Mouse (Mus musculus) CH12.LX (cell line): ENCODE results near the gene Tmem63b. TPM values are rescaled to one million over a fixed set of nuclear protein-coding genes. Genes with fewer than 3 reads are reported as not detected.

ENCODE experiments used
- DNase-seq: peaks from one replicate; pipeline ENCODE4 v3.0.0-alpha.2; 2013; ENCODE audit errors: extremely low read depth
- H3K27ac ChIP-seq: 2 replicates; pipeline ENCODE4 v1.5.1; 2012; ENCODE audit warnings: low read depth, mild to moderate bottlenecking, control low read depth, moderate library complexity; ENCODE audit not compliant: insufficient read depth
- H3K27me3 ChIP-seq: replicated peaks from 2 replicates; pipeline ENCODE3; 2012; ENCODE audit warnings: inconsistent platforms
- H3K36me3 ChIP-seq, 2 experiments: replicated peaks in 1 of 2; 2 replicates each; pipeline versions ENCODE3 to v1.6.1; 2012; ENCODE audit warnings: inconsistent platforms in 1 of 2, low read length in 1 of 2, mild to moderate bottlenecking in 1 of 2, mixed read lengths in 1 of 2, moderate library complexity in 1 of 2; ENCODE audit not compliant: control insufficient read depth in 1 of 2, insufficient read depth in 1 of 2
- H3K4me1 ChIP-seq, 2 experiments: 2 replicates each; pipeline ENCODE4 v1.6.1; 2012; ENCODE audit warnings: inconsistent platforms in 1 of 2, moderate library complexity in 1 of 2; ENCODE audit not compliant: insufficient read depth in 2 of 2, control insufficient read depth in 1 of 2
- H3K4me2 ChIP-seq: 2 replicates; pipeline ENCODE4 v1.6.1; 2012; ENCODE audit warnings: low read depth, mild to moderate bottlenecking, control low read depth; ENCODE audit not compliant: poor library complexity, insufficient read depth, severe bottlenecking
- H3K4me3 ChIP-seq, 3 experiments: fragments of 150-350 bp in 1 of 3; sonication (generic) in 1 of 3; replicated peaks in 1 of 3; 2 replicates each; pipeline versions ENCODE3 to v1.5.1; 2011 to 2012; ENCODE audit warnings: low read depth in 2 of 3, low read length in 2 of 3, mild to moderate bottlenecking in 2 of 3, moderate library complexity in 2 of 3, control low read depth in 1 of 3, improper control_type of control experiment in 1 of 3, inconsistent platforms in 1 of 3, mixed read lengths in 1 of 3; ENCODE audit not compliant: poor library complexity in 1 of 3
- H3K79me2 ChIP-seq: replicated peaks from 2 replicates; pipeline ENCODE4 v1.6.1; 2012; ENCODE audit warnings: mild to moderate bottlenecking, moderate library complexity; ENCODE audit not compliant: control insufficient read depth, poor library complexity, insufficient read depth, severe bottlenecking; ENCODE audit errors: extremely low read depth
- H3K9ac ChIP-seq: 2 replicates; pipeline ENCODE4 v1.6.1; 2012; ENCODE audit warnings: low read depth, mild to moderate bottlenecking, control low read depth, moderate library complexity; ENCODE audit not compliant: insufficient read depth
- H3K9me3 ChIP-seq: replicated peaks from 2 replicates; pipeline ENCODE3; 2012; ENCODE audit warnings: low read length, inconsistent platforms, mixed read lengths
- BHLHE40 ChIP-seq: IDR thresholded peaks from 2 replicates; pipeline ENCODE4 v1.6.1; 2011; ENCODE audit warnings: mild to moderate bottlenecking, low read depth, low read length, improper control_type of control experiment
- CHD1 ChIP-seq: IDR thresholded peaks from 2 replicates; pipeline ENCODE4 v1.6.1; 2012; ENCODE audit warnings: low read depth, low read length, improper control_type of control experiment, inconsistent platforms
- CHD2 ChIP-seq: IDR thresholded peaks from 2 replicates; pipeline ENCODE4 v1.6.1; 2011; ENCODE audit warnings: low read length, improper control_type of control experiment
- CTCF ChIP-seq, 2 experiments: IDR thresholded peaks in 1 of 2; conservative IDR thresholded peaks in 1 of 2; 2 replicates each; pipeline ENCODE4 v1.5.1; 2011 to 2012; ENCODE audit warnings: low read depth in 2 of 2, low read length in 2 of 2, improper control_type of control experiment in 1 of 2, inconsistent platforms in 1 of 2, mild to moderate bottlenecking in 1 of 2, moderate library complexity in 1 of 2
- E2F4 ChIP-seq: IDR thresholded peaks from 2 replicates; pipeline ENCODE4 v1.6.1; 2011; ENCODE audit warnings: low read depth, low read length, improper control_type of control experiment; ENCODE audit not compliant: insufficient replicate concordance
- ELF1 ChIP-seq: IDR thresholded peaks from 2 replicates; pipeline ENCODE4 v1.6.1; 2014; ENCODE audit warnings: low read depth, mild to moderate bottlenecking, inconsistent platforms, low read length, improper control_type of control experiment
- EP300 ChIP-seq: IDR thresholded peaks from 2 replicates; pipeline ENCODE4 v1.6.1; 2011; ENCODE audit warnings: low read length, improper control_type of control experiment
- GABPA ChIP-seq: IDR thresholded peaks from 2 replicates; pipeline ENCODE4 v1.6.1; 2012; ENCODE audit warnings: low read depth, low read length, improper control_type of control experiment, inconsistent platforms; ENCODE audit not compliant: insufficient replicate concordance
- HCFC1 ChIP-seq: IDR thresholded peaks from 2 replicates; pipeline ENCODE4 v1.6.1; 2012; ENCODE audit warnings: low read depth, mild to moderate bottlenecking, inconsistent platforms, low read length, improper control_type of control experiment
- IRF4 ChIP-seq: IDR thresholded peaks from 2 replicates; pipeline ENCODE4 v1.6.1; 2014; ENCODE audit warnings: low read depth, mild to moderate bottlenecking, inconsistent platforms, low read length, improper control_type of control experiment
- JUN ChIP-seq: IDR thresholded peaks from 2 replicates; pipeline ENCODE4 v1.6.1; 2011; ENCODE audit warnings: low read depth, mild to moderate bottlenecking, low read length, improper control_type of control experiment, moderate library complexity; ENCODE audit not compliant: insufficient read depth
- JUND ChIP-seq: conservative IDR thresholded peaks from 2 replicates; pipeline ENCODE4 v1.6.1; 2011; ENCODE audit warnings: low read depth, low read length, improper control_type of control experiment
- MAX ChIP-seq: IDR thresholded peaks from 2 replicates; pipeline ENCODE4 v1.6.1; 2011; ENCODE audit warnings: low read length, improper control_type of control experiment
- MAZ ChIP-seq: IDR thresholded peaks from 2 replicates; pipeline ENCODE4 v1.6.1; 2012; ENCODE audit warnings: low read depth, mild to moderate bottlenecking, inconsistent platforms, low read length, improper control_type of control experiment, moderate library complexity
- MEF2A ChIP-seq: IDR thresholded peaks from 2 replicates; pipeline ENCODE4 v1.6.1; 2014; ENCODE audit warnings: low read depth, mild to moderate bottlenecking, inconsistent platforms, low read length, improper control_type of control experiment, borderline replicate concordance
- MXI1 ChIP-seq: IDR thresholded peaks from 2 replicates; pipeline ENCODE4 v1.6.1; 2011; ENCODE audit warnings: mild to moderate bottlenecking, low read depth, low read length, improper control_type of control experiment
- MYC ChIP-seq: IDR thresholded peaks from 2 replicates; pipeline ENCODE4 v1.6.1; 2011; ENCODE audit warnings: low read depth, mild to moderate bottlenecking, improper control_type of control experiment, low read length
- NELFE ChIP-seq: IDR thresholded peaks from 2 replicates; pipeline ENCODE4 v1.6.1; 2011; ENCODE audit warnings: low read depth, low read length, improper control_type of control experiment
- NRF1 ChIP-seq: IDR thresholded peaks from 2 replicates; pipeline ENCODE4 v1.6.1; 2014; ENCODE audit warnings: low read depth, mild to moderate bottlenecking, inconsistent platforms, low read length, improper control_type of control experiment, moderate library complexity
- RAD21 ChIP-seq: IDR thresholded peaks from 2 replicates; pipeline ENCODE4 v1.6.1; 2011; ENCODE audit warnings: low read depth, mild to moderate bottlenecking, low read length, improper control_type of control experiment, moderate library complexity
- RCOR1 ChIP-seq: conservative IDR thresholded peaks from 2 replicates; pipeline ENCODE4 v1.6.1; 2012; ENCODE audit warnings: low read depth, mild to moderate bottlenecking, inconsistent platforms, low read length, improper control_type of control experiment
- SIN3A ChIP-seq: IDR thresholded peaks from 2 replicates; pipeline ENCODE4 v1.6.1; 2012; ENCODE audit warnings: low read length, improper control_type of control experiment, inconsistent platforms
- SMC3 ChIP-seq: IDR thresholded peaks from 2 replicates; pipeline ENCODE4 v1.6.1; 2011; ENCODE audit warnings: low read depth, low read length, improper control_type of control experiment
- TCF12 ChIP-seq: IDR thresholded peaks from 2 replicates; pipeline ENCODE4 v1.6.1; 2014; ENCODE audit warnings: low read depth, mild to moderate bottlenecking, inconsistent platforms, low read length, improper control_type of control experiment
- UBTF ChIP-seq: IDR thresholded peaks from 2 replicates; pipeline ENCODE4 v1.6.1; 2012; ENCODE audit warnings: low read depth, mild to moderate bottlenecking, inconsistent platforms, low read length, improper control_type of control experiment, moderate library complexity
- USF2 ChIP-seq: conservative IDR thresholded peaks from 2 replicates; pipeline ENCODE4 v1.6.1; 2011; ENCODE audit warnings: low read depth, low read length, improper control_type of control experiment
- ZC3H11A ChIP-seq: IDR thresholded peaks from 2 replicates; pipeline ENCODE4 v1.6.1; 2012; ENCODE audit warnings: low read depth, mild to moderate bottlenecking, inconsistent platforms, low read length, improper control_type of control experiment
- dilution Hi-C: fragments of 300-500 bp; cut with MboI; formaldehyde crosslinking; loops from 2 replicates; pipeline ENCODE4 v1.14.3; 2020; ENCODE audit warnings: low sequenced_read_pairs; ENCODE audit not compliant: extremely low pct_unique_long_range_greater_than_20kb, extremely low pct_ligation_motif_present
- in situ Hi-C: fragments of 300-500 bp; cut with MboI; formaldehyde crosslinking; loops from 3 replicates; pipeline ENCODE4 v1.14.3; 2019; ENCODE audit warnings: low sequenced_read_pairs, low pct_ligation_motif_present, low pct_unique_long_range_greater_than_20kb, mixed read lengths
- polyA plus RNA-seq: library from polyadenylated mRNA; unstranded; fragments of >175 nt; gene quantifications from 2 replicates; pipeline ENCODE4 v1.2.1, GENCODE M21; 2012; ENCODE audit warnings: low read depth; ENCODE audit not compliant: insufficient read length
- total RNA-seq, 2 experiments: library from RNA; depleted of rRNA; stranded (reverse); fragments of 300-350 nt in 1 of 2; fragments of >200 nt in 1 of 2; gene quantifications; 2 replicates each; pipeline ENCODE4 v1.2.3; 2012 to 2014

Gene Tmem63b
- total RNA-seq (2012; rRNA removed): 4.5 and 6.3 TPM in 2 replicates
- total RNA-seq (2014; rRNA removed): 2.8 and 3.5 TPM in 2 replicates
- 9.2 and 10.3 TPM in 2 replicates for polyA plus RNA-seq

DNA sequence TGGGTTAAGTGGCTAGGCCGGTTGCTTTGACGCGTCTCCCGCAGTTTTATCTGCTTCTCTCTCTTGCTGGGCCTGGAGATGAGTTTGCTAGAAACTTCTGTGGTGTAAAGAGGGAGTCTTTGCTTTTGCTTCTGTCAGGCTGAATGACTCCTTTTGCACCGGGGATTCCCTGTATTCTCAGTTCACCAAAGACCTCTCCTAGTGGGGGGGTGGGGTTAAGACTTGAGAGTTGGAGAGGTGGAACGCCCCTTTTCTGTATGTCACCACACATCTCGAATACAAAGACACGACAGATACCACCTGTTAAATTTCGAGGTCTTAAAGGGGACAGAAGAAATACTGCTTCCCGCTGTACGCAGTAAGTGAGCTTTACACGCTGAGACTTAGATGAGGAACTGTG, at the start of gene Tmem63b:
Gene Tmem63b (minus strand): TSS at position 190 of the 400 bp plus-strand sequence.
- H3K4me3 ChIP-seq: peak within 1 kb of the TSS; percentile 69 to 93 (median 72)
- H3K27me3 ChIP-seq: no peaks in the 10 kb centered on the region
- dilution Hi-C loops: no loop called here
- in situ Hi-C loops: no loop called here
- H3K9me3 ChIP-seq: peaks cover under 1% of the 10 kb centered on the region
- H3K27ac ChIP-seq: peak within 1 kb of the TSS; percentile 17; the same call in 1 of the 2 replicates
- H3K9ac ChIP-seq: peak within 1 kb of the TSS; percentile 91
- peak; percentile 72 for DNase-seq
- H3K36me3 ChIP-seq: peaks cover 0 to 21% of the 10 kb centered on the region in 2 experiments
- H3K79me2 ChIP-seq: no peaks in the 10 kb centered on the region; the same call in 1 of the 2 replicates
- H3K4me2 ChIP-seq: peak within 1 kb of the TSS; percentile 85
- H3K4me1 ChIP-seq: peaks cover 5 to 31% of the 10 kb centered on the region in 2 experiments
- TF ChIP-seq IRF4: no peak
- 0 out of 2 replicates have a peak, but pooled peaks have one; percentile 2 for TF ChIP-seq UBTF

DNA sequence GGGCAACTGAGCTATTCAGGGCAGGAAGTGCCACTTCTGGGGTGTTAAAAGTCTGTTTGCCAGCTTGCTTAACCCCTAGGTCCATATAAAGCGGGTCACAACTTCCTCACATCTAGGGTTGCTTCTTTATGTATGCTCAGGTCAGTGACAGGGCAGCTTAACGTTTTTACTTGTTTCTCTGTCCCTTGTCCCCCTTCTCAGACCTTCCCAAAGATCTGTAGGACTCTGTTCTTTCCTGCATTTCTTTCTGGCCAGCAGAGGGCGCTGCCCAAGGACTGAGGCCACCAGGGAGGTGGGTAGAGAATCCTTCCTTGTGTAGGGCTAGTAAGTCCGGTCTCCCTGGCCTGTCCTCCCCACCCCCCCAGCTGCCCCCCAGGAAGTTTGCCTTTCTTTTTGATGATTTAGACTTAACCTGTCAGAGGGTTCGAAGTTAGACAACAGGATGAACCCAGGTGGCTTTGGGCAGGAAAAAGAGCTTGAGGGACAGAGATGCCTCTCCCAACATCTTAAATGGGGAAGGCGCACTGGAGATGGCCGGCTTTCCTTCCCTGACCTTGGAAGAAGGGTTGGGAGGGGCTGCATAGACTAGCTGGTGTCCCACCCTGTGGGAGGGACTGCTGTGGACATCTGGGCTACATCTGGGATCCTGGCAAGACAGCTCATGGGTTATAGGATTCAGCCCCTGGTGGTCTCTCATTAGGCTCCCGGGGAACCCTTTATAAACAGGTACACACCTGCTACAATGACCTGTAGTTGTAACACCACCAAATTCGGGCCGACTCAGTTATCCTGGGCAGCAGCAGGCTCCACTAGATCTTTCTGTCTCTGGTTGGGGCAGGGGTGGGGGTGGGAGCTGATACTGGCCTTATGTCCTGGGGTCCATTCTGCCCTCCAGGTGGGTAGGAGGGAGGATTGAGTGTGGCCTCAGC, 48.9 kb upstream of the Tmem63b start:
- Histone ChIP-seq H3K27me3 (peaks cover 83% of the 10 kb centered on the region), H3K36me3 (no peaks in the 10 kb centered on the region), H3K9ac (peak overlapping the region; percentile 62; the same call in 1 of the 2 replicates), H3K4me1 (peaks cover 2 to 17% of the 10 kb centered on the region in 2 experiments), H3K4me2 (peak overlapping the region; percentile 58), H3K9me3 (no peaks in the 10 kb centered on the region), H3K79me2 (no peaks in the 10 kb centered on the region), H3K27ac (no peak overlapping the region), H3K4me3 (peak overlapping the region; percentile 55 to 58 (median 57))
- dilution Hi-C loops (no loop called here), in situ Hi-C loops (loop anchor here (5.0 to 10.0 kb wide), 2 partner anchors 297 to 379 kb away; partner anchors contain the start of genes Mrps18a and Vegfa)
- peak; percentile 73 for DNase-seq
- peak; percentile 69 for TF ChIP-seq RAD21
- 0 out of 2 replicates have a peak, but pooled peaks have one; percentile 46 for TF ChIP-seq MEF2A
- TF ChIP-seq MYC: no peak
- TF ChIP-seq GABPA: no peak
- TF ChIP-seq SIN3A: peak; percentile 48; the same call in 1 of the 2 replicates
- peak; percentile 41; the same call in 1 of the 2 replicates for TF ChIP-seq BHLHE40
- TF ChIP-seq NRF1: no peak; the same call in 1 of the 2 replicates
- TF ChIP-seq CTCF (conservative IDR thresholded peaks at IDR 0.05 in 1 of 2, IDR thresholded peaks at IDR 0.05 in 1 of 2; ENCODE audit: low read depth in 2 of 2, low read length in 2 of 2): peak; percentile 83 to 90
- TF ChIP-seq RCOR1: no peak
- TF ChIP-seq JUN: no peak
- TF ChIP-seq MAZ: peak; percentile 77; the same call in 1 of the 2 replicates
- no peak; the same call in 1 of the 2 replicates for TF ChIP-seq CHD2
- TF ChIP-seq ZC3H11A: peak; percentile 64
- TF ChIP-seq NELFE: peak; percentile 42; the same call in 1 of the 2 replicates
- no peak for TF ChIP-seq E2F4
- TF ChIP-seq MAX: peak; percentile 25; the same call in 1 of the 2 replicates
- TF ChIP-seq JUND: no peak
- TF ChIP-seq HCFC1: peak; percentile 42
- TF ChIP-seq MXI1: peak; percentile 37; the same call in 1 of the 2 replicates
- peak; percentile 57; the same call in 1 of the 2 replicates for TF ChIP-seq ELF1
- TF ChIP-seq CHD1: 0 out of 2 replicates have a peak, but pooled peaks have one; percentile 60
- peak; percentile 51; the same call in 1 of the 2 replicates for TF ChIP-seq IRF4
- no peak for TF ChIP-seq EP300
- peak; percentile 95 for TF ChIP-seq SMC3
- no peak for TF ChIP-seq UBTF
- no peak for TF ChIP-seq USF2
- peak; percentile 47; the same call in 1 of the 2 replicates for TF ChIP-seq TCF12
